Mouse (Mus musculus): ENCODE measurements around the gene Myb. TPM values are rescaled to one million over a fixed set of nuclear protein-coding genes. Genes with fewer than 3 reads are reported as not detected.

Myb gene
- polyA plus RNA-seq (2016; fragmentation: Nextera tagmentation; extraction: Ambion mirVana) = 5.9 and 7.1 TPM in 2 replicates

GRCm38 (mm10) chr10:21160537-21161358, at the start of gene Myb:
TSS of gene Myb (minus strand) at chr10:21160984.
- Histone ChIP-seq H3K4me3 (peak within 1 kb of the TSS; percentile 74), H3K27me3 (peaks cover 38% of the 10 kb centered on the region), H3K4me2 (replicated peaks) (peak within 1 kb of the TSS; percentile 99), H3K9me3 (no peaks in the 10 kb centered on the region), H3K36me3 (no peaks in the 10 kb centered on the region), H3K27ac (replicated peaks) (peak within 1 kb of the TSS; percentile 52), H3K4me1 (peaks cover 20% of the 10 kb centered on the region), H3K9ac (replicated peaks) (peak within 1 kb of the TSS; percentile 81)
- WGBS = under 1% methylated on average over 60 of the region's 86 CpGs
- ATAC-seq (ENCODE audit: low FRiP score, low read depth) = peak; percentile 90

- ATAC-seq (ENCODE audit: low FRiP score, low read depth) = no peak
- Histone ChIP-seq H3K36me3 (no peaks in the 10 kb centered on the region), H3K4me3 (no peak overlapping the region), H3K4me2 (replicated peaks) (no peak overlapping the region), H3K27me3 (no peaks in the 10 kb centered on the region), H3K9me3 (no peaks in the 10 kb centered on the region), H3K9ac (replicated peaks) (no peak overlapping the region), H3K27ac (replicated peaks) (no peak overlapping the region), H3K4me1 (no peaks in the 10 kb centered on the region)
- WGBS = 91% methylated on average over 1 of the region's 1 CpGs
Observed at GRCm38 (mm10) chr10:21207378-21207777, 46.6 kb upstream of the Myb start.

GRCm38 (mm10) chr10:21206232-21206631, 45.4 kb upstream of the Myb start:
- 84% methylated on average over 2 of the region's 2 CpGs for whole genome bisulfite sequencing
- no peak for ATAC-seq (ENCODE audit: low FRiP score, low read depth)
- H3K9me3 ChIP-seq = no peaks in the 10 kb centered on the region
- no peak overlapping the region for H3K9ac ChIP-seq (replicated peaks)
- H3K4me3 ChIP-seq = no peak overlapping the region
- no peak overlapping the region for H3K27ac ChIP-seq (replicated peaks)
- no peaks in the 10 kb centered on the region for H3K27me3 ChIP-seq
- no peaks in the 10 kb centered on the region for H3K4me1 ChIP-seq
- no peaks in the 10 kb centered on the region for H3K36me3 ChIP-seq
- H3K4me2 ChIP-seq (replicated peaks) = no peak overlapping the region

- Histone ChIP-seq H3K4me2 (replicated peaks) (no peak overlapping the region), H3K27me3 (no peaks in the 10 kb centered on the region), H3K27ac (replicated peaks) (no peak overlapping the region), H3K36me3 (no peaks in the 10 kb centered on the region), H3K4me3 (no peak overlapping the region), H3K9me3 (no peaks in the 10 kb centered on the region), H3K4me1 (no peaks in the 10 kb centered on the region), H3K9ac (replicated peaks) (no peak overlapping the region)
- no peak for ATAC-seq (ENCODE audit: low FRiP score, low read depth)
- whole genome bisulfite sequencing = 81% methylated on average over 10 of the region's 10 CpGs
Observed at GRCm38 (mm10) chr10:21204496-21205085, 43.8 kb upstream of the Myb start.

- H3K27me3 ChIP-seq = no peaks in the 10 kb centered on the region
- 90% methylated on average over 5 of the region's 5 CpGs for WGBS
- H3K4me1 ChIP-seq = no peaks in the 10 kb centered on the region
- H3K9ac ChIP-seq (replicated peaks) = no peak overlapping the region
- no peaks in the 10 kb centered on the region for H3K9me3 ChIP-seq
- H3K4me2 ChIP-seq (replicated peaks) = no peak overlapping the region
- no peak for ATAC-seq (ENCODE audit: low FRiP score, low read depth)
- no peaks in the 10 kb centered on the region for H3K36me3 ChIP-seq
- H3K4me3 ChIP-seq = no peak overlapping the region
- H3K27ac ChIP-seq (replicated peaks) = no peak overlapping the region
Observed at GRCm38 (mm10) chr10:21203886-21204285, 43.1 kb upstream of the Myb start.

GRCm38 (mm10) chr10:21203461-21203860, 42.7 kb upstream of the Myb start:
- Histone ChIP-seq H3K9me3 (no peaks in the 10 kb centered on the region), H3K27ac (replicated peaks) (no peak overlapping the region), H3K4me1 (no peaks in the 10 kb centered on the region), H3K27me3 (no peaks in the 10 kb centered on the region), H3K4me2 (replicated peaks) (no peak overlapping the region), H3K4me3 (no peak overlapping the region), H3K36me3 (no peaks in the 10 kb centered on the region), H3K9ac (replicated peaks) (no peak overlapping the region)
- ATAC-seq (ENCODE audit: low FRiP score, low read depth) = no peak
- WGBS = 94% methylated on average over 3 of the region's 3 CpGs

GRCm38 (mm10) chr10:21200761-21201160, 40.0 kb upstream of the Myb start:
- Histone ChIP-seq H3K27ac (replicated peaks) (no peak overlapping the region), H3K4me3 (no peak overlapping the region), H3K9ac (replicated peaks) (no peak overlapping the region), H3K4me2 (replicated peaks) (no peak overlapping the region), H3K9me3 (no peaks in the 10 kb centered on the region), H3K4me1 (no peaks in the 10 kb centered on the region), H3K27me3 (no peaks in the 10 kb centered on the region), H3K36me3 (no peaks in the 10 kb centered on the region)
- no peak for ATAC-seq (ENCODE audit: low FRiP score, low read depth)
- WGBS = 88% methylated on average over 7 of the region's 7 CpGs

- ATAC-seq (ENCODE audit: low FRiP score, low read depth) = no peak
- Histone ChIP-seq H3K9me3 (no peaks in the 10 kb centered on the region), H3K4me3 (no peak overlapping the region)
Observed at GRCm38 (mm10) chr10:21200322-21200721, 39.5 kb upstream of the Myb start.

GRCm38 (mm10) chr10:21196646-21197116, 35.9 kb upstream of the Myb start:
- no peak for ATAC-seq (ENCODE audit: low FRiP score, low read depth)

More at GRCm38 (mm10) chr10:21200322-21200721, 39.5 kb upstream of the Myb start:
- Histone ChIP-seq H3K27me3 (no peaks in the 10 kb centered on the region), H3K4me1 (no peaks in the 10 kb centered on the region), H3K9ac (replicated peaks) (no peak overlapping the region), H3K4me2 (replicated peaks) (no peak overlapping the region), H3K27ac (replicated peaks) (no peak overlapping the region), H3K36me3 (no peaks in the 10 kb centered on the region)

GRCm38 (mm10) chr10:21195597-21195996, 34.8 kb upstream of the Myb start:
- Histone ChIP-seq H3K4me1 (peaks cover 10% of the 10 kb centered on the region; the same call in 1 of the 2 replicates), H3K9ac (replicated peaks) (no peak overlapping the region), H3K27me3 (no peaks in the 10 kb centered on the region), H3K9me3 (no peaks in the 10 kb centered on the region), H3K4me2 (replicated peaks) (no peak overlapping the region), H3K27ac (replicated peaks) (no peak overlapping the region), H3K36me3 (no peaks in the 10 kb centered on the region), H3K4me3 (no peak overlapping the region)
- no peak for ATAC-seq (ENCODE audit: low FRiP score, low read depth)
- 62% methylated on average over 8 of the region's 8 CpGs for WGBS

More at GRCm38 (mm10) chr10:21196646-21197116, 35.9 kb upstream of the Myb start:
- H3K4me3 ChIP-seq = no peak overlapping the region
- H3K9ac ChIP-seq (replicated peaks) = no peak overlapping the region
- no peak overlapping the region for H3K4me2 ChIP-seq (replicated peaks)
- no peaks in the 10 kb centered on the region for H3K27me3 ChIP-seq
- no peak overlapping the region for H3K27ac ChIP-seq (replicated peaks)
- peaks cover 10% of the 10 kb centered on the region; the same call in 1 of the 2 replicates for H3K4me1 ChIP-seq
- H3K36me3 ChIP-seq = no peaks in the 10 kb centered on the region
- H3K9me3 ChIP-seq = no peaks in the 10 kb centered on the region
- WGBS = 91% methylated on average over 8 of the region's 8 CpGs

- Histone ChIP-seq H3K4me1 (peaks cover 10% of the 10 kb centered on the region; the same call in 1 of the 2 replicates), H3K27ac (replicated peaks) (no peak overlapping the region), H3K4me2 (replicated peaks) (no peak overlapping the region), H3K27me3 (no peaks in the 10 kb centered on the region), H3K9ac (replicated peaks) (no peak overlapping the region), H3K36me3 (no peaks in the 10 kb centered on the region), H3K9me3 (no peaks in the 10 kb centered on the region), H3K4me3 (no peak overlapping the region)
- WGBS = 64% methylated on average over 3 of the region's 3 CpGs
- ATAC-seq (ENCODE audit: low FRiP score, low read depth) = no peak
Observed at GRCm38 (mm10) chr10:21193935-21194505, 33.2 kb upstream of the Myb start.
